Mouse (Mus musculus): ENCODE measurements around the gene Nkx6-2.

- no peak for TF ChIP-seq CTCF (IDR thresholded peaks at IDR 0.05; ENCODE audit: extremely low read depth, insufficient read length, insufficient replicate concordance, low read depth, low read length)
- no peak for TF ChIP-seq POLR2A (IDR thresholded peaks at IDR 0.05; ENCODE audit: low read depth, low read length)
These were observed 44.1 kb downstream of the Nkx6-2 start for GRCm38 (mm10) chr7:139538541-139538940.

Measured in small intestine, adult 2 months (tissue).